Mouse (Mus musculus) embryonic stem cell, embryonic (primary cell): ENCODE measurements around the gene Chst11.

Experiments used
- CTCF ChIA-PET, 4 experiments: fragments of 300-600 bp in 2 of 4; fragments of 350-600 bp in 2 of 4; sonication (Branson Sonifier 250); formaldehyde crosslinking; loops; one replicate each; lab custom pipeline; 2022; ENCODE audit warnings: inconsistent platforms in 2 of 4; lab: Charles Lee
- POLR2A ChIA-PET, 4 experiments: fragments of 300-600 bp in 2 of 4; fragments of 350-600 bp in 2 of 4; sonication (Branson Sonifier 250); formaldehyde crosslinking; loops; one replicate each; lab custom pipeline; 2022; ENCODE audit warnings: antibody characterized with exemption in 4 of 4, inconsistent platforms in 1 of 4; lab: Charles Lee

Gene Chst11

DNA sequence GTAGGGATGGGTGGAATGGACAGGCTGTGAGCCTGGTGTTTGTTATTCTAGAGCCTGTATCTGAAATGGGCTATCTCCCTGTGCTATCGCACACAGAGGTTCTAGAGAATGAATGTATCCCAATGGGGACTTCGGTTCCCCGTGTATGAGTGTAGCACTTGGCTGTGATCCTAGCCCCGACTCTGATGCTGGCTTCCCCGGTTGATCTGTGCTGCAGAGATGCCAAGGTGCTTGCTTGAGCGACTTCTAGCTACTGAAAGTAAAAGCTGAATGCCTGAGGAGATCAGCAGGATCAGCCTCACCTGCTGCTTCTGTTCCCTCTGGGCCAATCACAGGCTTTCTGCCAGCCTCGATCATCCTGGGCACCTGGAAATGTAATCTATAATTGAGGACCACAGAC lies 91.5 kb downstream of the Chst11 start:
- CTCF ChIA-PET, result no interaction called here
- POLR2A ChIA-PET, result interaction anchor here in 1 of 4 experiments (0.5 to 2.3 kb wide), 3 partner anchors 10 to 284 kb away, joined by 3 to 11 read pairs (median 3); no protein-coding TSS in a partner anchor

DNA sequence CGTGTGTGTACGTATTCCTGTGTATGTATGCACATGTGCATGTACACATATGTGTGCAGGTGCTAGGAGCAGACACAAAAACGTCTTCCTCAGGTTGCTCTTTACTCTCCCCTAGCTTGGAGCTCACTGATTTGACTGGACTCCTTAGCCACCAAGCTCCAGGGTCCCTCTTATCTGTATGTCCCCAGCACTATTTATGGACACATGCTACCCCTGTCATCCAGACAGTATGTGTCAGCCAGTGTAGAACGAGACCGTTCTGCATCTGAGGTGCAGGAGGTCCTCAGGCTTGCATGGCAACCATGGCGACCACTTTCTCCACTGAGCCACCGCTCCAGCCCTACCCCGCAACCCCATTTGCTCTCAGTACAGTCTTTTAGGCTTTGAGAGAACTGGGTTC lies 93.4 kb downstream of the Chst11 start:
- CTCF ChIA-PET, result interaction anchor here in 1 of 4 experiments (0.6 kb wide), 1 partner anchor 104 kb away, joined by 5 read pairs; no protein-coding TSS in a partner anchor
- POLR2A ChIA-PET, result interaction anchor here in 2 of 4 experiments (1.3 to 1.4 kb wide), 2 partner anchors 42 to 281 kb away, joined by 3 to 4 read pairs; partner anchors contain the start of gene D10Wsu102e (in 1 of the 2)

DNA sequence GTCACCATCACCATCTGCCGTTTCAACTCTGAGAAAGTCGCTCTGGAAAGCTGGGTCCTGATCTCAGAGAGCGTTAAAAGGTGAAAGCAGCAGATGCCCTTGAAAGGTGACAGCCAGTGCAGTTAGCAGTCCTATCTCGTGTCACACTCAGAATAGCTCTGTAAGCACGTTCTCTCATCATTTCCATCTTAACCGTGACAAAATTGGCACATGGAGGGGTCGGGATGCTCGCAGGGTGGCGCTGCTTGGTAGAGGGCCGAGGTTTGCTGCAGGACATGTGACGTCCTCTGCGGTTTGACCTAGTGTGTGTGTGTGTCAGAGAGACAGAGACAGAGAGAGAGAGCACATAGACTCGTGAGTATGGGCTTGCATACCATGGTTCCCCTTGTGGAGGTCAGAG lies 94.5 kb downstream of the Chst11 start:
- CTCF ChIA-PET, result no interaction called here

DNA sequence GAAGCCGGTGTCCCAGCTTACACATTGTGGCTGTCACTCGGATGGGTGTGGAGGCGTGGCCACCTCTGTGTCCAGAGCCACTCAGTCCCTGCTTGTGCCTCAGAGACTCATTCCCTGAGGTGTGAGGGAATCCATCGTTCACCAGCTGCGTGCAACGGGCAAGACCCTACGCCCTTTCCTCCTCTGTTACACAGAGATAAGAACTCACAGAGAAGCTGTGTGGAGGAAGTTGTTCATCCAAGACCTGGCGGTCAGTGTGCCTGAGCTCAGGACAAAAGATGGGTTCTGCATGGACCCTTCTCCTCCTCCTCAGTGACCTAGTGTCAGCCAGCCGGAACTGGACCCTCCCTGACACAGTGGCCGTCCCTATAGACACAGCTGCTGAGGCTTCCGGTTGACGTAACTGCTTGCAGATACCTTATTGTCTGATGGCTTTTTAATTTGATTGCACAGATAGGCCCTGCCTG lies 95.0 kb downstream of the Chst11 start:
- ChIA-PET POLR2A (interaction anchor here in 2 of 4 experiments (0.6 to 1.6 kb wide), 9 partner anchors 11 to 95 kb away, joined by 3 to 8 read pairs (median 3); partner anchors contain the start of gene Chst11 (in 1 of the 2)), CTCF (interaction anchor here in 2 of 4 experiments (0.6 to 0.9 kb wide), 2 partner anchors 12 to 127 kb away, joined by 3 read pairs; no protein-coding TSS in a partner anchor)

More for the DNA sequence above, 94.5 kb downstream of the Chst11 start:
- POLR2A ChIA-PET, result interaction anchor here in 2 of 4 experiments (0.6 to 1.6 kb wide), 8 partner anchors 12 to 95 kb away, joined by 3 to 8 read pairs (median 3); partner anchors contain the start of gene Chst11 (in 1 of the 2)

DNA sequence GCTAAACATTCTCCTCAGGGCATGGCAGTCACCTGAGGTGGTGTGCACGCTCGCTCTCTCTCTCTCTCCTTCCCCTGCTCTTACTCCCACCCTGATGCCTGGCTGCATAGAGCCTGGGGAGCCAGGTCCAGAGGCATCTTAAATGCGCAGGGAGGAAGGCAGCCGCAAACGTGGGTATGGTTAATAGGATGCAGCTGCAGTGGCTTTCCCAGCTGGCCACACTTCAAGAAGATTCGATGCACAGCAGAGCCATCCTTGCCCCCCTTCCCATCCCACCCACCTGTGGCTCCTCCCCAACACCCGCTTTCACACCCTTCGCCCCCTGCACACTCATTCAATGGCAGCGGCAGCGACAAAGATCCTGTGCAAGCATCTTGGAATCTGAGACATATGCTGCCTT lies 95.6 kb downstream of the Chst11 start:
- CTCF ChIA-PET, result interaction anchor here in 1 of 4 experiments (0.9 kb wide), 1 partner anchor 11 kb away, joined by 3 read pairs; no protein-coding TSS in a partner anchor
- POLR2A ChIA-PET, result interaction anchor here in 2 of 4 experiments (0.8 to 1.6 kb wide), 4 partner anchors 11 to 96 kb away, joined by 3 to 6 read pairs (median 4); partner anchors contain the start of gene Chst11 (in 1 of the 2)

DNA sequence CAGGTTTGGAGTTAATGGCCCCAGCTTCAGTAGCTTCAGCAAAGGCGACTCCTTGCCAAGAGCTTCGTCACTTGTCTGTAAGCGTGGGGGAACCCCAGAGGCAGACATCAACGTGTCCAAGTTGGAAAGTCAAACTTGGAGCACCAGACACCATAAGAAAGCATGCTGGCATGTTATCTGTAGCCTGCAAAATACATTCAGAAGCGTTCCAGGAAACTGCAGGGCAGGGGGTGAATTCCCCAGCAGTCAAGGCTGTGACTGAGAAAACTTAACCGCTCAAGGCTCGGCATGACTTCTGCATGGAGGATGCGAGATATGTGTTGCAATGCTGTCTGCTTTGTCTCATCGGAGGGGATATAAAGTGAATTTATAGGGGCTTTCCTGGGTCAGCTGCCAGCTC lies 98.6 kb downstream of the Chst11 start:
- CTCF ChIA-PET, result no interaction called here

DNA sequence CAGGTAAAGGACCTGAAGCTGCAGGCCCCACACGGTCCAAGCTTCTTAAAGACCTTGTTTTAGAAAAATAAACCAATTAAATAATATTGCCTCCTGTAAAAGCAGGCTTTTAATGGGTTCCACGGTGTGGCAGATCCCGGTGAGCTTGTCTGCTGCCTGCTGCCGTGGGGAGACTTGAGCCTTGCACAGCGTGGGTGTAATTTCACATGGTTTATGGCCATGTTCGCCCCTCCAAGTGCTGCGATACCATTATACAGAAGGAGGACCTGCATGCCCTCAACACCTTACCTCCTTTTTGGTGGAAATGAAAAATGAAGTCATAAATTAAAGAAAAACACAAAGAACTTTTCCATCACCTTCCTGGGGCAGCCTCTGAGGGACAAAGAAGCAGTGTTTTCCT lies 103.0 kb downstream of the Chst11 start:
- ChIA-PET CTCF (interaction anchor here in 1 of 4 experiments (0.6 kb wide), 1 partner anchor 167 kb away, joined by 4 read pairs; no protein-coding TSS in a partner anchor), POLR2A (interaction anchor here in 2 of 4 experiments (1.0 to 1.3 kb wide), 4 partner anchors 39 to 324 kb away, joined by 3 read pairs; partner anchors contain the start of gene Nfyb (in 1 of the 2))

More for the DNA sequence above, 98.6 kb downstream of the Chst11 start:
- POLR2A ChIA-PET, result interaction anchor here in 1 of 4 experiments (0.6 to 1.6 kb wide), 2 partner anchors 35 to 225 kb away, joined by 4 to 8 read pairs; no protein-coding TSS in a partner anchor

DNA sequence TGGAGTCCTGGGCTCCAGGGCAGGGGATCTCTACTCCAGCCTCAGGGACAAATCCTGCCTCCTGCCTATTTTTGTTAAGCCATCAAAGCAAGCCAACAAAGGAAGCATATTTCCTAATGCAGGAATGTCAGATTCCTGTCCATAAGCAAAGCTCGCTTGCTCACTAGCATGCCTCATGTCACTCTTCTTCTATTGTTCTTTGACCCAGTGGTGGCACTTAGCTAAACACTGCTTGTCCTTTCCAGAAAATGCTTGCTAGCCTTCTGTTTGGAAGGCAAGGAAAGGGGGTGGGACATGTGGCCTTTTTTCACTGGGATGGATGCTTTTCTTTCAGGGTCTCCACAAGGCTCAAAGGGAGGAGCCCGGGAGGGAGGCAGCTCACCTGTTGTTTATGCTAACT lies 103.5 kb downstream of the Chst11 start:
- POLR2A ChIA-PET, result interaction anchor here in 2 of 4 experiments (1.0 to 1.6 kb wide), 5 partner anchors 10 to 325 kb away, joined by 3 to 6 read pairs (median 3); partner anchors contain the start of gene Nfyb (in 1 of the 2)
- CTCF ChIA-PET, result interaction anchor here in 1 of 4 experiments (0.6 kb wide), 1 partner anchor 167 kb away, joined by 4 read pairs; no protein-coding TSS in a partner anchor

DNA sequence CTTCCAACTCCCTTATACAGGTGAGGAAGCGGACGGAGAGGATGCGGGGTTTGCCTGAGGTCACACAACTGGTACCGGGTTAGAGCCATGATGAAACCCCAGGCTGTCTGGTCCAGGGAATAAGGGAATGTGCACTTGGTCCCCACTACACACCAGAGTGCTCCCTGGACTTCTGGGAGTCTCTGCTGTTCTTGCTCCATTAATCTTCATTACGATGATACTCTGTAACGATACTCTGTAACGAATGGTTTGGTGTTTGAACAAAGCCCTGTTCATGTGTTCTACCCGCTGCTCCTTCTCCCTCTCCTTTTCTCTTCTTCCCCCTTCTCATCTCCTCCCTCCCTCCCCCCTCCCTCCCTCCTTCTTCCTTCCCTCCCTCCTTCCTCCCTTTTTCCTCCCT lies 104.9 kb downstream of the Chst11 start:
- ChIA-PET POLR2A (interaction anchor here in 2 of 4 experiments (0.6 to 1.6 kb wide), 2 partner anchors 8 to 32 kb away, joined by 3 to 6 read pairs; no protein-coding TSS in a partner anchor), CTCF (no interaction called here)

DNA sequence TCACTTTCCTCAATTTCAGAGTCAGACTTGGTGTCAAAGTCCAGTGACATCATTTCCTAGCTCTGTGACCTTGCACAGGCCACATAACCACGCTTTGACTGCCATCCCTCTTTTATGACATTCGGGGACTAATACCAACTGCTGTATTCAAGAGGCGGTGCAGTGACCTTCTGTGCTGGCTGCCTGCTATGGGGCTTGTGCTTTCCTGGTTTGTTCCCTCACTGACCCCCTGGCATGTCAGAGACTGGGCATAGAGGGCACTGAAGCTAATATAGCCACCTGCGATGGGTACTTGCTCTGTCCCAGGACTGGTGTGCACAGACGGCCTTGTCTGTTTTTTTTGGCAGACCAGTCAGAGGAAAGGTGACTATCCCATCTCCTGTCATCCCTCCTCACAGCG lies 108.4 kb downstream of the Chst11 start:
- ChIA-PET CTCF (interaction anchor here in 1 of 4 experiments (0.6 kb wide), 1 partner anchor 15 kb away, joined by 3 read pairs; no protein-coding TSS in a partner anchor), POLR2A (interaction anchor here in 2 of 4 experiments (0.6 to 2.0 kb wide), 3 partner anchors 14 to 56 kb away, joined by 3 to 5 read pairs (median 3); no protein-coding TSS in a partner anchor)

DNA sequence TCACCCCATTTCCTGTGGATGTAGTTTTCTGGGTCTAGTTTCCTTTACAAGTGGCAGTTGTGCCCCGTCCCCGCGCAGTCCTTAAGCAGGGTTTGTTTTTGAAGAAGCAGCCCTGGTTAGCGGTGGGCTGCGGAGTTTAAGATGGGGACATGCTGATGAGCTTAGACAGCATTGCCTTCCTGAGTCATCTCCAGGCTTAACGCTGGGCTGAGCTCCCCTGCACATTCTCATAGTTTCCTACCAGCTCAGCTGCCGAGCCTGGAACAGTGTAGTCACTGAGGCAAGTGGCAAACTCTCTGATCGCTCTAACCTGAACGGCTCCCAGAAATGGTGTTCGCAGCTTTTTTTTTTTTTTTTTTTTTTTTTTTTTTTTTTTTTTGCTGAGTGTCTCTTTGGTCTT lies 109.0 kb downstream of the Chst11 start:
- POLR2A ChIA-PET, result interaction anchor here in 2 of 4 experiments (0.6 to 2.0 kb wide), 3 partner anchors 14 to 235 kb away, joined by 3 to 5 read pairs (median 4); no protein-coding TSS in a partner anchor
- CTCF ChIA-PET, result interaction anchor here in 2 of 4 experiments (0.6 to 0.8 kb wide), 2 partner anchors 15 to 103 kb away, joined by 3 read pairs; no protein-coding TSS in a partner anchor

DNA sequence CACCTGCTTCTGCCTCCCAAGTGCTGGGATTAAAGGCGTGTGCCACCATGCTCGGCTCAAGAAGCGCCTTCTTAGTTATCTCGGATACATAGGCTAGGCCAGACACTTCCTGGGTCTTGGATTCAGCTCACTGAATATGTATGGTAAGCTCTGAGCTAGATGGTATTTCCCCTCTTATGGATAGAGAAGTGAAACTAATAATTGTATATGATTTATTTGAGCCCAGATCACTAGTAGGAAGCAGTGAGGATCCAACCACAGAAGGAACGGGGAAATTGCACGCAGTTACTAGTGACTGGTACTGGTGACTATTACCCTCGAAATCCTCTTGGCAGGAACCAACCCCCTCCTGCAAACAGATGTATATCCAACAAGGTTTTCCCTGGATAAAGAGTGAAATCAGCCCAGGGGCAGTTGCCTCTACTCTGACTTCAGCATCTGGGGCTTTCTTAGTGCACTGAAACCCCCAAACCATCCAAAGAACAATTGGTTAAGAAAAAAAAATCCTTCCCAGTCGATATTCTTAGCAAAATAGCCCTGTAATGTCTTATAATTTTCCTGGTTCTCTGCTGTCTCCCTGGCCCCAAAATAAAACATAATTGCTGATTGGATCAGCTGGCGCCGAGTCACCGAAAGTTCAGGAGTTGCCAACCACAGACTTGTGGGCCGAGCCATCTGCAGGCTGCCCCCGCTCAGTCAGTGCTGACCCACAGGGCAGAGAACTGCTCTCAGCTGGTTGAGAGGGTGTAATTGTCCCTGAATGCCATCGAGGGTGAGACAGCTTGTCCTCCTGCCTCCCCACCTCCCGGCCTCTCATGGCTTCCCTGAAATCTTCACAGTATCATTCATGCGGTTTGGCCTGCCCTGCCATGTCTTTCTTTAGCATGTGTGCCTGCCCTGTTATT lies 109.8 kb downstream of the Chst11 start:
- ChIA-PET POLR2A (interaction anchor here in 1 of 4 experiments (1.3 to 2.0 kb wide), 2 partner anchors 58 to 236 kb away, joined by 4 to 5 read pairs; no protein-coding TSS in a partner anchor), CTCF (interaction anchor here in 1 of 4 experiments (0.8 kb wide), 1 partner anchor 102 kb away, joined by 3 read pairs; no protein-coding TSS in a partner anchor)

DNA sequence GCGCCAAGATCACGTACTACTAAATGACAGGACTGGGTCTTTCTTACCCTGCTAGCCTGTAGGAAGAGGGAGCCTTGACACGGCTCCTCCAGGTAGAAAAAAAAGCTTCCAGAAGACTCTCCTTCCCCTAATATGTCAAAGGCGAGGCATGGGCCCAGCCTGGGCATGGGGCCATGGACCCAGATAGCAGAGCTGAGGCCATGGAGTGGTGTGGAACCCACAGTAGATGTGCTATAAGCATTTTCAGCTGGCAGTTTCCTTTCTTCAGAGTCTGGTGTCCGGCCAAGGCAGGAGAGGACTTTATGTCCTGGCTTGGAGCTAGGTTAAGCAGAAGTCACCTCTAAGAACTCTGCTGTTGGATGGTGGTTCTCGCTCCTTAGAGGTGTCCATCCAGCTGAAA lies 111.0 kb downstream of the Chst11 start:
- POLR2A ChIA-PET, result interaction anchor here in 1 of 4 experiments (0.6 kb wide), 1 partner anchor 237 kb away, joined by 5 read pairs; no protein-coding TSS in a partner anchor
- CTCF ChIA-PET, result no interaction called here

DNA sequence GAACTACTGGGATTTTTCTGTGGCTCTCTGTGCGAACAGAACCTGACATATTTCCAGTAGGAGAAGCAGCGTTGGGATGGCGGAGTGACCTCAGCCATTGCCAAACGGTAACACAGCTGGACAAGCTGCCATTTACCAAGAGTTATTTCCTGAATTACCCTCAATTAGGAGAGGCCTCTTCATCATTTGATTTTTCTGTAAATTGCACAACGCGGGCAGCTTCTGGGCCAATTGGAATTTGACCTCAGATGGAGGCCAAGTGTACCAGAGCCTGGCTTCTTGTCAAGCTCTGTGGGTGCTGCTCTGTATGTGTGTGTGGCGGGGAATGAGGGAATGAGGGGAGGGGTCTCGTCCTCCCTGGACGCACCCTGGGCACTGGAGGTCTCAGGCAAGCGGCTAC lies 113.6 kb downstream of the Chst11 start:
- POLR2A ChIA-PET, result interaction anchor here in 3 of 4 experiments (0.5 to 3.6 kb wide), 12 partner anchors 8 to 110 kb away, joined by 3 to 15 read pairs (median 4); no protein-coding TSS in a partner anchor

DNA sequence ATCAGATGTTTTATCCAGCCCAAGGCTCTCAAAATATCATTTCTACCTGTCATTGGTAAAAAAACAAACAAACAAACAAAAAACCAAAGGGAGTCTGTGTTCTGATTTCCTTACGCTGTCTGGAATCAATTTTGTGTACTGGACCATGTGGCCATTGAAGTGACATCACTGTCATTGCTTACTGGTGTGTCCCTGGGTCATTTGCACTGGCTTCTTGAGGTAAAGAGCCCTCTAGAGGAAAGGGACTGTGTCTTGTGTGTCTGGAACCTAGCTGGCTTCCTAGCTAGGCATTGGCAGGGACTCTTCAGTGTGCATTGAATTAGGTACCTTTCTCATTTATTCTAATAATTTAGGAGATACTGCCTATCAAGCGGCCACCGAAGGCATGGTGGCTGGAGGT lies 114.4 kb downstream of the Chst11 start:
- ChIA-PET CTCF (interaction anchor here in 2 of 4 experiments (0.5 to 0.6 kb wide), 2 partner anchors 64 to 190 kb away, joined by 3 read pairs; no protein-coding TSS in a partner anchor), POLR2A (interaction anchor here in 2 of 4 experiments (0.9 to 3.6 kb wide), 6 partner anchors 8 to 94 kb away, joined by 3 to 15 read pairs (median 4); no protein-coding TSS in a partner anchor)

More for the DNA sequence above, 113.6 kb downstream of the Chst11 start:
- CTCF ChIA-PET, result interaction anchor here in 1 of 4 experiments (0.7 kb wide), 1 partner anchor 1548 kb away, joined by 3 read pairs; no protein-coding TSS in a partner anchor

DNA sequence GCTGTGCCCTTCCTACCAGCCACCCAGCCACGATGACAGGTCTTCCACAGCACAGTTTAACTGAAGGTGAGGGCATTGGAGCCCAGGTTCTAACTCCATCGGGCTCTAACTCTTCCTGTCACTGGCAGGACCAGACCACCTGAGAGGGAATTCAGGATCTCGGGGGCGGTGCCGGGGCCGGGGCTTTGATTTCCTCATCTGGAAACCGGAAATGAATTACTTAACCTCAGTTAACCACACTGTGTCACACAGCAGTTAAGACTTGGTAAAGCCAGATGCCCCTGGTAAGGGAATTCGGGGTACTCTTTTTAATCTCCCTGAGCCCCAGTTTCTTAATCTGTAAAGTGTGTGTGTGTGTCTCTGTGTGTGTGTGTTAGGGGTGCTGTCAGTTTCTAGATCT lies 115.6 kb downstream of the Chst11 start:
- ChIA-PET POLR2A (interaction anchor here in 2 of 4 experiments (1.4 to 3.6 kb wide), 3 partner anchors 64 to 242 kb away, joined by 4 to 15 read pairs (median 11); no protein-coding TSS in a partner anchor), CTCF (interaction anchor here in 2 of 4 experiments (0.5 to 0.7 kb wide), 2 partner anchors 31 to 194 kb away, joined by 3 to 17 read pairs; no protein-coding TSS in a partner anchor)
